Mouse (Mus musculus): ENCODE measurements at regions not wholly inside any gene's neighbourhood (a gene's known extent, or its start where the extent isn't known, plus 50 kb on each side); places are given as distances from the start of the nearest gene placed in this dataset. TPM values are rescaled to one million over a fixed set of nuclear protein-coding genes. Genes with fewer than 3 reads are reported as not detected.

DNA sequence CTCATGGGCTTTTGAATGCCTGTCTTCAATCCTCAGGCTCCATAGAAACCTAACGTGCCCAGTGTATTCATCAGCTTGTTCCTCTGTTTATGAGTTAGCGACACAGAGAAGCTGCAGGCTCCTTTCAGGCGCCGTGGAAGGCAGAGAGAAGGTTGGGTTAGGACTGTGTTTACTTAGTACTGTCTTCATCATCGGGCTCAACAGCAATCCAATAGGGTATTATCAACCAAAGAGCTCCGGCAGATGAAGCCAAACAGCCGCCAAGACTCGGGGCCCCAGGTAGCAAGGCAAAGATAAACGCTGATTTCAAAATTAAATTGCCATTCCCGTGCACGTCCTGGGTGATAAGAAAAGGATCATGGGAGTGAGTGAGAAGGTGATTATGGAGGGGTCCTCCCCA is 50.5 kb upstream of the Mc3r start:
- WGBS, result 86% methylated on average over 11 of the region's 11 CpGs
- H3K4me3 ChIP-seq (ENCODE audit: low read depth, low read length), result no peak overlapping the region
- H3K4me2 ChIP-seq (ENCODE audit: low read depth, low read length), result no peak overlapping the region
- no peaks in the 10 kb centered on the region for H3K9me3 ChIP-seq (ENCODE audit: control insufficient read depth, low read length)
- no peak overlapping the region for H3K27ac ChIP-seq (replicated peaks; ENCODE audit: low read depth, low read length)
- DNase-seq (ENCODE audit: low spot score), result no peak
- no peaks in the 10 kb centered on the region for H3K27me3 ChIP-seq (replicated peaks; ENCODE audit: control insufficient read depth, insufficient read depth, low read length)
- no peaks in the 10 kb centered on the region for H3K36me3 ChIP-seq (ENCODE audit: control insufficient read depth, insufficient read depth, low read length)
- no peak for ATAC-seq (ENCODE audit: low read depth)
- no peak overlapping the region for H3K9ac ChIP-seq (ENCODE audit: low read depth, low read length)
- H3K4me1 ChIP-seq (ENCODE audit: control insufficient read depth, insufficient read depth, low read length), result no peaks in the 10 kb centered on the region

Small RNAs in the stretch of these regions (microRNA-seq; reads per million reads assigned to microRNA genes)
- gene Gm44301 (ENCODE audit: borderline number of aligned reads), result not detected

Data from embryonic facial prominence, embryonic 14.5 days (tissue).